Mouse (Mus musculus): ENCODE measurements around the gene Uncx.

DNA sequence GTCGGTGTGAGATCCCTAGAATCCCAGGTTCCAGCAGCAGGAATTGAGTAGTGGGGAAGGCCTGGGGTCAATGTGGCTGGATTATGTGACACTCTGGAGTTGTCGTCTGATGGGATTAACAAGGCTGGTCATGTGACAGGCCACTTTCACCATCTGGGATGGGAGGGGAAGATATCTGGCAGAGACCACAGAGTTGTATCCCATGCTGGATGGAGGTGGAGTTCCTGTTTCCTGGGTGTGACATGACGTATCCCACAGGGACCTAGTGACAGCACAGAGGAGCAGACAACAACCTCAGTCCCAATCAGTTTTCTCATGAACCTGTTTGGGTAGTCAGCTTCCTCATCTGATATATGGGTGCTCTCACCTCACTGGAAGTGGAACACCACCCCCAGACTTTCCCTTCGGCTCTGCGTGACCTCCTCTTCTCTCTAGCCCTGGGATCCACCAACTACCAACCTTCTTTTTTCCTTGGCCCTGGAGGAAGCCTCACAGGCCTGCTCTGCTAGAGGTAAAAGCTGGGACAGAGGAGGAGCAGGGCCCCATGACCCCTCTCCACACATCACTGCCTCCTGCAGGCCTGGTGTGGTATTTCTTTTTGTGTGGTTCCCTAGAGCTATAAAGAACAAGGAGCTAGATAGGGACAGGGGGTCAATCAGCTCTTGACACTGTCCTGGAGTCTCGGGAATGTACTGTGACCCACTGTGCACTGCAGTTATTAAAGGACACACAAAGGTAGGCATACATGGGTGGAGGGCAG, 23.5 kb downstream of the Uncx start:
- TF ChIP-seq CTCF (IDR thresholded peaks at IDR 0.05; ENCODE audit: insufficient read depth, low read depth, low read length) (no peak), POLR2A (IDR thresholded peaks at IDR 0.05; ENCODE audit: insufficient read depth, low read depth, low read length) (no peak)
